Mouse (Mus musculus) inflammation-experienced regulatory T-cells, adult 6 months (primary cell): ENCODE measurements around the gene Parp16. TPM values are rescaled to one million over a fixed set of nuclear protein-coding genes. Genes with fewer than 3 reads are reported as not detected.
"Not testable (repeated sequence)": the region's sequence is repeated elsewhere in the genome, so short reads cannot be mapped to it uniquely, and the experiment has no call there.

Experiments used
- ATAC-seq: one replicate; pipeline ENCODE4 v1.8.0; 2017
- polyA plus RNA-seq, 3 experiments: library from polyadenylated mRNA; unstranded; fragments of 100-300 nt; shearing (Covaris generic); gene quantifications; one replicate each; pipeline ENCODE4 v1.2.1; 2017

Gene Parp16
- polyA plus RNA-seq, 3 experiments from 2014 or later: 5.4 to 8.0 (median 5.8) TPM

DNA sequence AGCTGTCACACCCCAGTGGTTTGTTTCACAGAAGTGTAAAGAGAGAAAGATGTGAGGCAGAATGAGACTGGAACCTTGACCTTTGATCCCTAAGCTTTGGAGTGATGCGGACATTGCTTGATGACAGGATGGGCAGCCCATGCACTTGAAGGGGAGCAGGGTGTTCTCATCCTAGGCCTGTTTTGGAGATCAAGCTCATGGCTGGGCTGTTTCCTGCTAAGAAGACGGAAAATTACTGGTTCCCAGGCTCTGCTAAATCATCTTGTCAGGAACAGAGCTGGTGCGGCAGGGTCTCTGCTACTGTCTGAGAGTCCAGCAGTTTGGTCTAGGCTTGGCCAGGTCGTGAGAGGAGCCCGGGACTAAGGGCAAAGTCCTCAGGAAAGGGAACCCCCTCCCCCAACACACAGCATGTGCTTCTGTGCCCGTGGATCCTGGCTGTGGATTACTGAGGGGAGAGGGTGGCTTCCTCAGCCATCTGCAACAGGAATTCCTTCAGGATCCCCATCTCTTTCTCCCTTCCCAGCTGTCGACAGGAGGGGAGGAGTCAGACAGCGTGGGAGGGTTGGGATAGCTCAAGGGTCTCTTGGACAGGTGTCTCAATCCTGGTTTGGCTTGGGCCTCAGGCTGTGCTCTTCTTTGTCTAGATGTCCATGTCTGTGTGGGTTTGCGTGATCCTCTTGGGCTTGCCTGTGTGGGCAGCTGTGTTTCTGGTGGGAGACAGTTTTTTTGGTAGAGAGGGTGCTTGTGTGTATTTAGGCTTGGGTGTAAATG is 49.1 kb downstream of the Parp16 start:
- no peak for ATAC-seq

DNA sequence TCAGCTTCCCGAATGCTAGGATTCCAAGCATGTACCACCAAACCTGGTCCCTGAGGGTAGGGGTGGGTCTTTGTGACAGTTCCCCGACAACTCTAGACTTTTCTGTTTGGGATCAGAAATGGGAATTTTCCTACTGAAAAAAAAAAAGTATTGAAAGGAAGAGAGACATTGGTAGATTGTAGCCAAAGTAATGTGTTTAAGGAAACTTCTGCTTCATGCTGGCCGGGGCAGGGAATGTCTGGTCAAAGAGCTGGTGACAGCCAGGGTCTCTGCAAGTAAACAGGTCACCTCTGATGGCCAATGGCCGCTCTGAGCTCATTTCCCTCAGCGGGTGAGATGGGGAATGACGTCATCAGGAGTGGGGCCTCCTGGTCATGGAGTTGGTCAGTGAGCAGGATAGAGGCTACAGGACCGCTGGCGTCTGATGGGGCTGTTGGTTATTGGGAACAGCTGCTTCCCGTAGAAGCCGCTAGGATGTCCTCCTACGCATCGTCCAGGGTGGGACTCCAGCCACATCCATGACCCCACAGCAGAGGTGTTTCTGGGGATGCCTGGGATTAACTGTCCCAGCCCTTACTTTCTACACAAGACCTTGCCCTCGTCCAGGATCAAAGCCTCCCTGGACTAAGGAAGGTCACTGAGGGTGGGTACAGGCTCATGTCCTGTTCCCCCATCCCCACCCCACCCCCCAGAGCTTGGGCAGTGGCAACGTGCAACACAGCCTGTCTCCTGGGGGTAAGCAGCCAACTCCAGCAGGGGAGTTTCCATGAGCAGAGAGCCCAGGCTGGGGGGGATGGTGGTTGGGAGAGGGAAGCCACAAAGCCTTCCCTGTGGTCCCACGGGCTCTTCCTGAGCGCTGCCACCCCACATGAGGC is 52.6 kb downstream of the Parp16 start:
- no peak for ATAC-seq

DNA sequence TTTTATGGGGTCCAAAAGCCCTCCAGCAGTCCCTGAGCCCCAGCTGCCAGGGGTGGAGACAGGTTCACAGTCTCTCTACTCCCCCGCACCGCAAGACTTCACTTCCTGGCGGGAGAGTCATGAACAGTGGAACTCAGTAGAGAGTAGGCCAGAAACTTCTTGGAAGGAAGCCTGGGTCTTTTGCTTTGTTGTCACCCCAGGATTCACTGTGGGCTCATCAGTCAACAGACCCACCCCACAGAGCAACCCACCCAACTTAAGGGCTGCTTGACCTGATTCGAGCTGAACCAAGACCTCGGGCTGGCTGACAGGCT is 53.2 kb downstream of the Parp16 start:
- no peak for ATAC-seq

DNA sequence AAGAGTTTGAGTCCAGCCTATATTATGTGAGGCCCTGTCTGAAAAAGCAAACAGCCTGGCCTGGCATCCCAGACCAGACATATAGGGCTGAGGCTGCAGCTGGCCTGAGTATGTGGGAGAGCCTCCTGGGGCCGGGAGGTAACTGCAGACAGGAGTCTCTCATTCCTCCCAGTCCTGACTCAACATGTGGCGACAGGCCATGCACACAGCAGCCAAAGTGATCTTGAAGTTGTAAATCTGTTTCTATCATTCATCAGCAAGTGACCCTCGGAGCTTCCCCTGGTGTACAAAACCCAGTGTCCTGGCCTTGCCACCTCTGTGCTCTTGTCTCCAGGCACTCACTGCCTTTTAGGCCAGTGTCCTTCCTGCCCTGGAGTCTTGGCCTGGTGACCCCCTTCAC is 56.9 kb downstream of the Parp16 start:
- ATAC-seq: no peak

DNA sequence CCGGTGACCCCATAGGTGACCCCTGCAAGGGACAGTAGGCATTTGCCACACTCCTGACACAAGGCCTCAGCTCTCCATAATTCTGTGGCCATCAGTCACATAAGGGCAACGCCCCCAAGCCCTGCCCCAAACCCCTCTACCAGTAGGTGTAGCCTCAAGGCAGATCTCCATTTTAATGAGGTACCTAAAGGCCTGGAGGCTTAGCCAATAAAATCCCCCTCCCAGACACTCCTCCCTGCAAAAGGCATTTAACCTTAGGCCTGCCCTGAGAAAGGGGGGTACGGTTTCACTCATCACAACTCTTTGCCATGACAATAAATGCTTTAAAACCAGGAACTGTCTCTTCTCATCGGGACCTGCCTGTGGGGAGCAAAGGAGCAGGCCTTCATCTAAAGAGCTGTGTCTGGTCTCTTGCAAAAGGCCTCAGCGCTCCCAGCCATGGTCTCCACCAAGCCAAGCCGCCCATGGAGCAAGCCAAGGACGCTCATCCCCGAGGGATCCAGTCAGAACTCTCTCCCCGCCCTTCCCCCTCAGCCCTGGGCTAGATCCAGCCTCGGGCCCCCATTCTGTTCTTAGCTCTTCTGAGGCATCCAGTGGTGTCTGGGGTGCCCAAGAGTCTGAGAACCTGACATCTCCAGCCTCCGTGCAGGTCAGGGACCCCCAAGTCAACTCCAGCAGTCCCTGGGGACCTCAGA is 60.9 kb downstream of the Parp16 start:
- ATAC-seq: no peak

DNA sequence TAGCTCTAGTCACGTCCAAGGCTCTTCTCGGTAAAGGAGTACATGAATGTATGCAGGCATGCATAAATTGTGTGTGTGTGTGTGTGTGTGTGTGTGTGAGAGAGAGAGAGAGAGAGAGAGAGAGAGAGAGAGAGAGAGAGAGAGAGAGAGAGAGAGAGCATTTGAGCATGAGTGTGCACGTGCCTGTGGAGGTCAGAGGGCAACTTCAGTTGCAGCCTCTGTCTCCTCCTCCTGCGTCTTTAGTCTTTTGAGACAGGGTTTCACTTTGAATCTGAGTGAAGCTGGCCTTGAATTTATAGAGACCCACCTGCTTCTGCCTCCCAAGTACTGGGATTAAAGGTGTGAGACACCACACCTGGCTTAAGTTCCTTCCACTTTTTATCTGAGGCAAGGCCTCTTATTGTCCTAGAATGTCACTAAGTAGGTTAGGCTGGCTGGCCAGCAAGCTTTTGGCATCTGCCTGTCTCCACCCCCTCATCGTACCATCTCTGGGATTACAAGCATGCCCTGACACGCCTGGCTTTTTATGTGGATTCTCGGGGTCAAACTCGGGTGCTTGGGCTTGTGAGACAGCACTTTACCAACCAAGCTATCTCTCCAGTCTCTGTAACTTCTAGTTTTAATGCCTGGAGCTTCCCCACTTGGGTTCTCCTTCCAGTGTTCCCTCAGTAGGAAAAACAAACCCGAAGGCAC is 62.2 kb downstream of the Parp16 start:
- ATAC-seq: no peak

DNA sequence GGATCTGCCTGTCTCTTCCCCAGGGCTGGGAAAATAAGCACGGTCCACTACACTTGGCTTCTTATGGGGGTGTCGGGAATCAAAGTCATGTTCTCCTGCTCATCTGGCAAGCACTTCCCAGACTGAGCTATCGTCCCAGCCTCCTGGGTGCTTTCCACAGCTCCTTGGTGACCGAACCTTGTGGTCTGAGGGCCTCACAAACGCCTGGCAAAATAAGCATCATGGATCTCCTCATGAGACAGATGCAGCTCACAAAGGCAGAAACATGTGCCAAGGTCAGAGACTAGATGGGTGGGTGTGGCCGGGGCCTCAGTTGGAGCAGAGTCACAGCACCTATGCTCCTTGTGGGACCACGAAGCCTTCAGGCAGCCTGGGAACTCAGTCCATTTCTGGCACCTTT is 64.2 kb downstream of the Parp16 start:
- no peak for ATAC-seq

DNA sequence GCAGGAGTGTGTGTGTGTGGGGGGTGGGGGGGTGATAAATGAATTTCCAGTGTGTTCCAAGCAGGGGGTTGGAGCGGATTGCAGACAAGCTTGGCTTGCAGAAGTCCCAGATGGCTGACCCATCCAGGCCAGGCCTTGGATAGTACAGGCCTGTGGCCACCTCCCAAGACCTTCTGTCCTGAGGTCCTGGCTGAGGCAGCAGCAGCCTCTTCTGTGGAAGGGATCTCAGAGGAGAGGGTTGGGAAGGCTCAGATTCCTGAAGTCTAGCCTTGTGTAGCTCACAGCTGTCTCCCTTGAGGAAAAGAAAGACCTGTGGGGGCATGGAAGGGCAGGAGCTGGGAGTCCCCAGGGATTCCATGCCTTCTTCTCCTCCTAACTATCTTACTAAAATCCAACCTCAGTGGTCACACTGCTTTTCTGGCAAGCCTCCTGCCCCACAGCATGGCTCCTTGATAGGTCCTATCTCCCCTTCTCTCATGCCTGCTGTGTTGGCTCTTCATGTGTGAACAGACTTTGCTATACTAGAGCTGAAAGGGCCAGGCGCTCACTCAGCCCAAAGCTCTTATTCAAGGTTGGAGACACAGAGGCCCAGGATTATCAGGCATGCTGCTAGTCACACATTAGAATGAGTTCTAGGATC is 66.6 kb downstream of the Parp16 start:
- no peak for ATAC-seq

DNA sequence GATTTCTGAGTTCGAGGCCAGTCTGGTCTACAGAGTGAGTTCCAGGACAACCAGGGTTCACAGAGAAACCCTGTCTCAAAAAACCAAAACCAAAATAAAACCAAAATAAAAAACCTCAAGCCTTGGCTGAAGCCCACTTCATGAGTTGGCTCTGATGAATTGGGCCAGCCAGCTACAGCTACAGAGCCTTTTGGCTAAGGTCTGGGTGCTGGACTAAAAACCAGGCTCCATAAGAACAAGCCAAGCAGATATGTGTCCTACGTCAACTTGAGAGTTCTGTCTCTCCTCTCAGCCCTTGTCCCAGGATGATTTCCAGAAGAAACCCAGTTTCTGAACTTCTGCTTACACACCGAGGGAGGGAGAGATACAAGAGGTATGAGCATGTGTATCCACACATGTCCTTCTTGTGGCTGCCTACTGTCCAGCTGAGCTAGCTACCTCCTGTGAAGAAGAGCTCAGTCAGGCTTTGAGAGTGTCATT is 67.5 kb downstream of the Parp16 start:
- no peak for ATAC-seq

DNA sequence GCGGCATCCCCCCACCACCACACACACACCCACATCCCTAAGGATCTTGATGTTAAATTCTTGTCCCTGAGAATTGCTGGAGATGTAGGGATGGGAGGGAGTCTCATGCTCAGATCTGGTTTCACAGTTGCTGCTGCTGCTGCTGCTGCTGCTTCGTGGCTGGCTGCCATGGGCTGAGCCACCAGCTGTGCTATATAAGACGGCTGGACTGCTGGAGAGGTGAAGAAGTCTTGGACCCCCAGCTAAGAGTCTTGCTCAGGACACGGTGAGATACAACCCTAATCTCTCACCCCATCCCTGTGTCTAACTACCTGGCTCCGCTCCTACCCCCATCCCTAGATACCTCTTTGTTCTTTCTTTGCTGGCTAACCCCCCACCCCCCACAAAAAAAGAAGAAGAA is 69.8 kb downstream of the Parp16 start, which contains the start of gene Cilp:
Cilp (plus strand) TSS at position 222 of the 400 bp plus-strand sequence.
- no peak for ATAC-seq

DNA sequence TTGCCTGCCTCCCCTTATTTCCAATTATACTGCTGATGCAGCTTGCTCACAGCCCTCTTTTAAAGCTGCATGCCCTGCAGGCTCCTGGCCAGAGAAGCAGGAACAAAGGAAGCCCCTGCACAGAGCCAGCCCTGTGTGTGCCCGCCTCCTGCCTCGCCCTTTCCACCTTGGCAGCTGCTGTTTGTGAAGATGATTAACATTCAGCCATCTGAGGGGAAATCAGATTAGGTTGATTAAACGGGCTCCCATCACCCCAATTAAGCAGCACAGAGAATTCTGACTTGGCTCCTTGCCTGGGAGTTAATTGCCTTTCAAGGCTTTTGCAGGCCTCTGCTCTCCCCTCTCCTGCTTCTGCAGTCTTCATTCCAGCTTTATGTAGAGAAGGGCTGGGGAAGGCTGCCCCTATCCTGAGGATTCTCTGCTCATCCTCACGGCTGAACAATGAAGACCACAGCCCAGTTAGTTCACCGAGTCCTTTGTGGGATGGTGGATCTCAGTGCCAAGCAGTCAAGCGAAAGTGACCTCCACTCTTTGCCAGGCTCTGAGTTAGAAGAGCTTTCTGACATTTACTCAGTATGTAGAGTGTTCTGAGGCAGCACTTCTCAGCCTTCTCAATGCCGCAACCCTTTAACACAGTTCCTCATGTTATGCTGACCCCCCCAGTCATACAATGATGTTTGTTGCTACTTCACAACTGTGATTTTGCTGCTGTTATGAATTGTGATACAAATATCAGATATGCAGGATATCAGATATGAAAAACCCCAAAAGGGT is 72.8 kb downstream of the Parp16 start:
- ATAC-seq: no peak

DNA sequence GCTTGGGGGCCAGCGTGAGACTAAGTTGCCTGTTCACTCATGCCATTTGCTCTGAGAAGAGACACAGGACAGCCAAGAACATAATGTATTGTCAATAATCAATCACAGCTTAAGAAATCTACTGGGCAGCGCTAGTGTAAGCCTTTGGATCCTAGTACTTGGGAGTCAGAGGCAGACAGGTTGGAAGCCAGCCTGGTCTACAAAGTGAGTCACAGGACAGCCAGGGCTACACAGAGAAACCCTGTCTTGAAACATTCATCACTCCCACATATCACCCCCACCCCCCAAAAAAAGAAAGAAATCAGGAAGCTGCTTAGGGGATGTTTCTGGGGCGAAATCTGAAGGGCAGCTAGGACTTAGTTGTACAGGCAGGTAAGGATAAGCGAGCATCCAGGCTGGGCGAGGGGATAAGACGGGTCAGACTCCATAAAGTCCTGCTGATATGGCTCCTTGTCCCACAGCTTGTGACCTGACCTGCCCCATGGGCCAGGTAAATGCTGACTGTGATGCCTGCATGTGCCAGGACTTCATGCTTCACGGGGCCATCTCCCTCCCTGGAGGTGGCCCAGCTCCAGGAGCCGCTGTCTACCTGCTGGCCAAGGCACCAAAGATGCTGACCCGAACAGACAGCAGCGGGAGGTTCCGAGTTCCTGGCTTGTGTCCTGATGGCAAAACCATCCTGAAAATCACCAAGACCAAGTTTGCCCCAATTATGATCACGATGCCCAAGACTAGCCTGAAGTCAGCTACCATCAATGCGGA is 78.1 kb downstream of the Parp16 start:
- no peak for ATAC-seq

DNA sequence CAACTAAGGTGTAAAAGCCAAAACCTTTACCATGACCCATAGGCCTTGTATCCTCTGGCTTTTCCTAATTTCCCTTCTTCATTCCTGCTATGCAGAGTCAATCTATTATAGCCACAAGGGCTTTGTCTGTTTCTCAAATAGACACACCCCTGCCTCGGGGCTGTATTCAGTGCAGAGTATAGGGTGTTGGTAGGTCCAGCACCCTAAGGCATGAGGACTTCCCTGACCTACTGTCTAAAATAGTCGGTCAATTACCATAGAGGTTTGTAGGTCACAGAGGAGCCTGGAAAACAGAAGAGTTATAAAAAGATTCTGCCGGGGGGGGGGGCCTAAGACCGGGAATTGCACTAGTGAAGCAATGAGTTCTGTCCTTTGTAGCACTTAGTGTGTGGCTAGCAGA is 78.7 kb downstream of the Parp16 start:
- no peak for ATAC-seq

DNA sequence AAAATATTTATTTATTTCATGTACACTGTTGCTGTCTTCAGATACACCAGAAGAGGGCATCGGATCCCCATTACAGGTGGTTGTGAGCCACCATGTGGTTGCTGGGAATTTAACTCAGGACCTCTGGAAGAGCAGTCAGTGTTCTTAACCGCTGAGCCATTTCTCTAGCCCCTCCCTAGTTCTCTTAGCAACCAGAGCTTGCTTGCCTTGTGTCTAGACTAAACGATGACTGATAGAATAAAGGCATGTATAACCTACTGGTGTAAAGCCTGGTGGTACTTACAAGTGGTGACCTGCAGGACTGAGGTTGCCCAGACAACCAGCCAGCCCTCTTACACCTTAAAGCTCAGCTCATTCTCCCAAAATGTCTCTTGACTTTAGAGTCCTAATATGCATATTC is 79.7 kb downstream of the Parp16 start:
- ATAC-seq: not testable (repeated sequence)

DNA sequence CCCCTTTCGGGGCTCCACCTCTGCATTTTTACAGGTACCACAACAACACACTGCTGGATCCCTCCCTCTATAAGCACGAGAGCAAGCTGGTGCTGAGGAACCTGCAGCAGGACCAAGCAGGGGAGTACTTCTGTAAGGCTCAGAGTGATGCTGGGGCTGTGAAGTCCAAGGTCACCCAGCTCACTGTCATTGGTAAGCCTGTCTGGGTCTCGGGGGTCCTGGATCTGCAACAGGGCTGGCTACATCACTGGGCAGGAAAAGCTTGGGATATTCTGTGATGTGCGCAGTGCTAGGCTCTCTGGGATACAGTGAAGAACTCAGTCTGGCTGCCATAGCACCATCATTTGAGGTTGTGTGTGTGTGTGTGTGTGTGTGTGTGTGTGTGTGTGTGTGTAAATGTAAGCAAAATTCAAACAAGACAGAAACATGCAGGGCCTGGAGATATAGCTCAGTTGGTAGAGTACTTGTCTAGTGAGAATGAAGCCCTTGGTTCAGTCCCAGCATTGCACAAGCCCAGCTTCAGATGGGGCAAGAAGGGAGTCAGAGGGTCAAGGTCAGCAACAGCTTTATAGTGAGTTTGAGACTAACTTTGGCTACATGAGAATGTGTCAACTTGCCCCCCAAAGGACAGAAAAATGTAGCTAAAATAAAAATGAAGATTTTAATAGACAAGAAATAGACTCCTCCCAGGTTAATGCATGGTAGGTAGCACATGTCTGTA is 80.8 kb downstream of the Parp16 start:
- ATAC-seq: no peak

DNA sequence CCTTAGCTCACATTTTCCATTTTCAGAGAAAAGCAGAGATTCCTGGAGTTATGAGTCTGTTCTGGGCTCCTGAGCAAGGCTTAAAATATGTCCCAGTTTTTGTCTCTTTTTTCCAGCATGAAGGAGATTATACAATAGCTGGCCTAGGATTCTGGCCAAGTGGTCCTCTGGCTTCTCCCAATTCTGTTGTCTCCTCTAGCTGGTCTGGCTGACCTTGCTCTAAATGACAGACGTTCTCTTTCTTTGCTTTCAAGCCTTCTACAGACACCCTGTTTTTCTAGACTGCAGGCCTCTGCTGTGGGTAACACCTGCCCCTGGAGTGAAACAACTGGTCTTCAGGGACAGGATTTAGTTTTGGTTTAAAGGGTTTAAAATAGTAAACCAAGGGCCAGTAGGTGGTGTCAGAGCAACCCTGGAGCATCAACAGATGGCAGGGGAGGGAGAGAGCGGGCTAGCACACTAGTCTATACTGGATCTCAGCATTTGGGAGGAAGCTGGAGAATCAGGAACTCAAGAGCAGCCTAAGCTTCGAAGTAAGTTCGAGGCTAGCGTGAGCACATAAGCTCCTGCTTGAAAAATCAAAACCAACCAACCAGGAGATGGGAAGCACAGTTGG is 86.5 kb downstream of the Parp16 start:
- no peak for ATAC-seq

DNA sequence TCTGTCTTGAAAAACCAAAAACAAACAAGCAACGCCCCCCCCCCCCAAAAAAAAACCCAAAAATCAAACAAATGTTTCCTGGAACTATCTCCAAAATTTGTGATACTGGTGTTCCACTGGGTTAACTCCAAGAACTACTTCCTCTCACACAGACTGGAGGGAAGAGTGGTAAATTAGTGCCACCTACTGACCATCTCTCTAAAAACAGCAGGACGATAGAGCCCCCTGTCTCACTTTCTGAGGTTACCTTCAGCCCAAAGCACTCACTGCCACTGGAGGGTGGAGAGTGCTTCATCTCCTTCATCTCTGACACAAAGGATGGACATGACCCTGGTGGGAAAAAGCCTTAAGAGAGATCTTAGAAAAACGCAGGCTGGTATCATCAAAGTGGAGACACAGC is 88.1 kb downstream of the Parp16 start:
- ATAC-seq: no peak

DNA sequence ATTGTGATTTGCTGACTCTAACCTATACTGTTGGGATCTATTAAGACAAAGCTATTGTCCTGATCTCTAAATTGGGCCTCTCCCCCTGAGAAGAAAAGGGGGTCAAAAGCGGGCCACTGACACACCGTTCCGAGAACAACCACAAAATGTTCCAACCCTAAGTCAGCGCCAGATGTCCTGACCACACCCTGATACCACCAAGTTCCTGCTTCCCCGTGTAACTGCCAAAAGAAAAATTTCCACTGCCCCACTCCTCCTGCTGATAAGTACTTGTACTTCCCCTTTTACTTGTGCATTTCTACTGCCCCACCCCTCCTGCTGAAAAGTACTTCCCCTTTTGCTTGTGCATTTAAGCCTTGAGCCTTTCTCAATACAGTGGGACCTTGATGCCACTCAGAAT is 93.1 kb downstream of the Parp16 start:
- ATAC-seq: not testable (repeated sequence)
